Mouse (Mus musculus): ENCODE measurements around the gene Ubap2l.

- TF ChIP-seq CTCF (IDR thresholded peaks at IDR 0.05; ENCODE audit: insufficient read depth, low read depth, low read length) (no peak), POLR2A (IDR thresholded peaks at IDR 0.05; ENCODE audit: insufficient read depth, low read depth, low read length) (no peak)
Observed at GRCm38 (mm10) chr3:89965557-89965956, 86.9 kb downstream of the Ubap2l start.

All from olfactory bulb, adult 2 months (tissue).